Mouse (Mus musculus) small intestine, adult 2 months (tissue): ENCODE measurements around the gene Cd247.

Experiments
- CTCF ChIP-seq: fragments of 200-500 bp; IDR thresholded peaks from 2 replicates; pipeline ENCODE4 v1.5.1; 2012; ENCODE audit warnings: low read depth, mild to moderate bottlenecking, control low read depth, inconsistent platforms, low read length, moderate library complexity, mixed read lengths; ENCODE audit not compliant: insufficient replicate concordance, insufficient read length; ENCODE audit errors: extremely low read depth
- POLR2A ChIP-seq: fragments of 200-500 bp; IDR thresholded peaks from 2 replicates; pipeline ENCODE4 v1.6.1; 2012; ENCODE audit warnings: low read depth, mild to moderate bottlenecking, control low read depth, inconsistent platforms, low read length, moderate library complexity

DNA sequence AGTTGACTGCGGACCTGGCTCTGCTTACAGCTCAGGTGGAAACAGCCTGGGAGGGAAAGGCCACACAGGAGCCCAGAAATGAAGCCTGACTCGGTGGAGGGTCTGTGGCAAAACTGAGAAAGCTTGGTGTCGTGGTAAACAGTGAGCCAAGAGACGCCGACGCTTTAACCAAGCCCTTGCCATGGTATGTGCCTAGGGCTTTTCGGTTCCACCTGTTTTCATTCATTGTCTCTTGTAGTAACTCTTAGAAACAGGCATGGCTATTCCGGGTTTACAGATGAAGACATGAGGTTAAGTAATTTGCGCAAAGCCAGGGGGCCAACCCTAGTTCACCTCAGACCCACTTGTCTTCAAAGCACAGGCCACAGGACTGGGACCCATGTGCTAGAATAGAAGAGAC is 23.9 kb upstream of the Cd247 start:
- TF ChIP-seq CTCF, result no peak
- no peak for TF ChIP-seq POLR2A
